Mouse (Mus musculus): Measurements from ENCODE around the gene Galnt10. TPM values are rescaled to one million over a fixed set of nuclear protein-coding genes. Genes with fewer than 3 reads are reported as not detected.

The Galnt10 gene
- total and polyA plus RNA-seq, 3 experiments: 17.5 to 41.2 (median 21.4) TPM

GRCm38 (mm10) chr11:57658751-57659150, 13.5 kb downstream of the Galnt10 start:
- TF ChIP-seq POLR2AphosphoS5 (IDR thresholded peaks at IDR 0.05; ENCODE audit: insufficient replicate concordance, low read depth, low read length) (no peak), GATA2 (IDR thresholded peaks at IDR 0.05; ENCODE audit: borderline replicate concordance, low read depth, low read length) (no peak), TAL1 (conservative IDR thresholded peaks at IDR 0.05; ENCODE audit: low read depth, low read length) (no peak), GATA1 (IDR thresholded peaks at IDR 0.05; ENCODE audit: borderline replicate concordance, low read length) (no peak), CTCF (IDR thresholded peaks at IDR 0.05; ENCODE audit: low read depth, low read length) (no peak)
- Histone ChIP-seq H3K4me1 (ENCODE audit: insufficient read depth, low read depth, low read length) (peaks cover 85% of the 10 kb centered on the region), H3K9me3 (replicated peaks) (peaks cover 9% of the 10 kb centered on the region), H3K4me3 (ENCODE audit: low read depth, low read length) (no peak overlapping the region), H3K36me3 (replicated peaks) (peaks cover 76% of the 10 kb centered on the region), H3K27me3 (ENCODE audit: insufficient read depth, low read length) (no peaks in the 10 kb centered on the region)
- ATAC-seq (ENCODE audit: extremely low read depth, insufficient number of reproducible peaks, low FRiP score, poor library complexity, severe bottlenecking) (no peak), DNase-seq (ENCODE audit: low spot score) (no peak)

- TF ChIP-seq GATA1 (IDR thresholded peaks at IDR 0.05; ENCODE audit: borderline replicate concordance, low read length) (no peak), GATA2 (IDR thresholded peaks at IDR 0.05; ENCODE audit: borderline replicate concordance, low read depth, low read length) (no peak), CTCF (IDR thresholded peaks at IDR 0.05; ENCODE audit: low read depth, low read length) (no peak), TAL1 (conservative IDR thresholded peaks at IDR 0.05; ENCODE audit: low read depth, low read length) (no peak), POLR2AphosphoS5 (IDR thresholded peaks at IDR 0.05; ENCODE audit: insufficient replicate concordance, low read depth, low read length) (no peak)
- H3K4me1 ChIP-seq (ENCODE audit: insufficient read depth, low read depth, low read length): peaks cover 74% of the 10 kb centered on the region
- peaks cover 79% of the 10 kb centered on the region for H3K36me3 ChIP-seq (replicated peaks)
- peaks cover 9% of the 10 kb centered on the region for H3K9me3 ChIP-seq (replicated peaks)
- H3K4me3 ChIP-seq (ENCODE audit: low read depth, low read length): no peak overlapping the region; the same call in 1 of the 2 replicates
- no peaks in the 10 kb centered on the region for H3K27me3 ChIP-seq (ENCODE audit: insufficient read depth, low read length)
- ATAC-seq (ENCODE audit: extremely low read depth, insufficient number of reproducible peaks, low FRiP score, poor library complexity, severe bottlenecking): no peak
- DNase-seq (ENCODE audit: low spot score): no peak
Measured at GRCm38 (mm10) chr11:57660156-57660555, 14.9 kb downstream of the Galnt10 start.

- Histone ChIP-seq H3K4me3 (ENCODE audit: low read depth, low read length) (peak overlapping the region; percentile 50; the same call in 1 of the 2 replicates), H3K27me3 (ENCODE audit: insufficient read depth, low read length) (no peaks in the 10 kb centered on the region), H3K4me1 (ENCODE audit: insufficient read depth, low read depth, low read length) (peaks cover 69% of the 10 kb centered on the region), H3K36me3 (replicated peaks) (peaks cover 81% of the 10 kb centered on the region), H3K9me3 (replicated peaks) (peaks cover 9% of the 10 kb centered on the region)
- TF ChIP-seq GATA2 (IDR thresholded peaks at IDR 0.05; ENCODE audit: borderline replicate concordance, low read depth, low read length) (no peak), CTCF (IDR thresholded peaks at IDR 0.05; ENCODE audit: low read depth, low read length) (no peak), TAL1 (conservative IDR thresholded peaks at IDR 0.05; ENCODE audit: low read depth, low read length) (no peak), GATA1 (IDR thresholded peaks at IDR 0.05; ENCODE audit: borderline replicate concordance, low read length) (no peak), POLR2AphosphoS5 (IDR thresholded peaks at IDR 0.05; ENCODE audit: insufficient replicate concordance, low read depth, low read length) (no peak)
- DNase-seq (ENCODE audit: low spot score): peak; percentile 55
- peak; percentile 80 for ATAC-seq (ENCODE audit: extremely low read depth, insufficient number of reproducible peaks, low FRiP score, poor library complexity, severe bottlenecking)
Measured at GRCm38 (mm10) chr11:57660814-57661213, 15.6 kb downstream of the Galnt10 start.

- Histone ChIP-seq H3K27me3 (ENCODE audit: insufficient read depth, low read length) (no peaks in the 10 kb centered on the region), H3K4me1 (ENCODE audit: insufficient read depth, low read depth, low read length) (peaks cover 61% of the 10 kb centered on the region), H3K36me3 (replicated peaks) (peaks cover 81% of the 10 kb centered on the region), H3K4me3 (ENCODE audit: low read depth, low read length) (no peak overlapping the region; the same call in 1 of the 2 replicates), H3K9me3 (replicated peaks) (peaks cover 9% of the 10 kb centered on the region)
- no peak for DNase-seq (ENCODE audit: low spot score)
- ATAC-seq (ENCODE audit: extremely low read depth, insufficient number of reproducible peaks, low FRiP score, poor library complexity, severe bottlenecking): no peak
- TF ChIP-seq CTCF (IDR thresholded peaks at IDR 0.05; ENCODE audit: low read depth, low read length): no peak
- no peak for TF ChIP-seq GATA2 (IDR thresholded peaks at IDR 0.05; ENCODE audit: borderline replicate concordance, low read depth, low read length)
- no peak for TF ChIP-seq POLR2AphosphoS5 (IDR thresholded peaks at IDR 0.05; ENCODE audit: insufficient replicate concordance, low read depth, low read length)
- TF ChIP-seq TAL1 (conservative IDR thresholded peaks at IDR 0.05; ENCODE audit: low read depth, low read length): no peak
Measured at GRCm38 (mm10) chr11:57661492-57662229, 16.4 kb downstream of the Galnt10 start.

- TF ChIP-seq CTCF (IDR thresholded peaks at IDR 0.05; ENCODE audit: low read depth, low read length) (no peak), GATA1 (IDR thresholded peaks at IDR 0.05; ENCODE audit: borderline replicate concordance, low read length) (no peak), TAL1 (conservative IDR thresholded peaks at IDR 0.05; ENCODE audit: low read depth, low read length) (no peak), GATA2 (IDR thresholded peaks at IDR 0.05; ENCODE audit: borderline replicate concordance, low read depth, low read length) (no peak), POLR2AphosphoS5 (IDR thresholded peaks at IDR 0.05; ENCODE audit: insufficient replicate concordance, low read depth, low read length) (no peak)
- Histone ChIP-seq H3K9me3 (replicated peaks) (peaks cover 9% of the 10 kb centered on the region), H3K27me3 (ENCODE audit: insufficient read depth, low read length) (no peaks in the 10 kb centered on the region), H3K4me1 (ENCODE audit: insufficient read depth, low read depth, low read length) (peaks cover 57% of the 10 kb centered on the region), H3K4me3 (ENCODE audit: low read depth, low read length) (no peak overlapping the region), H3K36me3 (replicated peaks) (peaks cover 81% of the 10 kb centered on the region)
- DNase-seq (ENCODE audit: low spot score) (no peak), ATAC-seq (ENCODE audit: extremely low read depth, insufficient number of reproducible peaks, low FRiP score, poor library complexity, severe bottlenecking) (no peak)
Measured at GRCm38 (mm10) chr11:57662231-57662630, 17.0 kb downstream of the Galnt10 start.

- ATAC-seq (ENCODE audit: extremely low read depth, insufficient number of reproducible peaks, low FRiP score, poor library complexity, severe bottlenecking) (no peak), DNase-seq (ENCODE audit: low spot score) (no peak)
- peaks cover 46% of the 10 kb centered on the region for H3K4me1 ChIP-seq (ENCODE audit: insufficient read depth, low read depth, low read length)
- H3K27me3 ChIP-seq (ENCODE audit: insufficient read depth, low read length): no peaks in the 10 kb centered on the region
- peaks cover 9% of the 10 kb centered on the region for H3K9me3 ChIP-seq (replicated peaks)
- TF ChIP-seq TAL1 (conservative IDR thresholded peaks at IDR 0.05; ENCODE audit: low read depth, low read length): no peak
- no peak for TF ChIP-seq GATA2 (IDR thresholded peaks at IDR 0.05; ENCODE audit: borderline replicate concordance, low read depth, low read length)
- no peak for TF ChIP-seq GATA1 (IDR thresholded peaks at IDR 0.05; ENCODE audit: borderline replicate concordance, low read length)
- no peak for TF ChIP-seq CTCF (IDR thresholded peaks at IDR 0.05; ENCODE audit: low read depth, low read length)
- no peak for TF ChIP-seq POLR2AphosphoS5 (IDR thresholded peaks at IDR 0.05; ENCODE audit: insufficient replicate concordance, low read depth, low read length)
- H3K4me3 ChIP-seq (ENCODE audit: low read depth, low read length): no peak overlapping the region
- peaks cover 79% of the 10 kb centered on the region for H3K36me3 ChIP-seq (replicated peaks)
Measured at GRCm38 (mm10) chr11:57663271-57663670, 18.0 kb downstream of the Galnt10 start.

All from G1E (cell line).